In the genomic region with DNA sequence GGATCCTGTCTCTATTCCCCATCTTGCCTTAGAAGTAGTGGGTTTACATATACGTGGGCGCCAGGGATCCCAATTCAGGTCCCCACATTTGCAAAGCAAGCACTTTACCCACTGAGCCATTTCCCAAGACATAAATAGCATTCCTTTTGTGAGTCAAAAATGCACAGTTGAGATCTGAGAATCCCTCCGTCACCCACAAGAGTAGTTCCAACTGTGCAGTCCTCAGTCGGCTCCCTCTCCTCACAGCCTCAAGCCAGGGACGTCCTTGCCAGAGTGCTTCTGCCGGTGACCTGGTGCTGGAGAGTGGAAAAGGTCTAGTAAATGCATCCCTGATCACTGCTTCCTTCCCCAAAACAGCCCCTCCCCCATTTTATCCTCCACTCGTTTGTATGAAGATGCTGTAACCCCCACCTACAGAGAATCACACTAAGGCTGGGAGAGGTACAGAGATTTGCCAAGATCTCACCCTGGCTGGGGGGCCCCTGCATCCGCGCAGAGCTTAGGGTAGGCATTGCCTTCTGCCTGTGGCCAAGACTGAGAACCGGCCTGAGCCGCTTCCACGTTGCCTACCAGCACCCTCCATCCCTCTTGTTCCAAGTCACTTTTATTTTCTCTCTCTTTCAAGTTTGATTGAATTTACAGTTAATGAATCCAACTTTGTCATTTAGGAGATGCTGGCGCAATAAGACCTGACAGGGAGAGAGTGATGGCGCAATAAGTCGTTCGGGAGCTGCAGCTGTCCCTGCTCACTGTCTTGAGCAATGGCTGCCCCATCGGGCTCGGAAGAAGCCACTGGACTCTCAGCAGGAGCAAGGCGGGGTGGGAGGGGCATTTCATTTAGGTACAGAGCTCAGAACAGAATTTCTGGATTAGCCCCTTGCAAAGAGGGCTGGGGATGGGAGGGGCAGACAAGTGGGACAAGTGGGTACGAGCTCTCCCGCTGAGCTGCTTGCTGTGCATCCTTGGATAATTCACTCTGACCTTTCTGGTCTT, we compare ENCODE assay signal across 9 mouse cellular contexts.
A peak's percentile ranks its signal among the peaks of the same experiment; 100 is the strongest.
DNase-seq lines count a peak whose midpoint lies in the region; ATAC-seq lines count a peak whose summit lies in the region.
"Had no signal": no experiment of that assay in that cellular context is flagged by ENCODE, and none has a peak within 500 bp of the region (broad histone marks: within the 10 kb centered on the region; RNA-seq: fewer than 3 reads in every experiment).

No protein-coding gene starts in this region.

- no peak for DNase-seq in limb, embryonic 11.5 days (ENCODE audit: low spot score)
- DNase-seq in limb, embryonic 10.5 days (ENCODE audit: low spot score) = no peak
- DNase-seq in kidney, postnatal 10 days = peak; percentile 45
- no peak for DNase-seq in forebrain, embryonic 11.5 days (ENCODE audit: low spot score)
- DNase-seq in liver = no peak
- no peak for DNase-seq in right cerebral cortex, postnatal 10 days (ENCODE audit: low spot score in 2 of 2)
- DNase-seq: thymus, postnatal 36 days had no signal

- H3K27me3 ChIP-seq in limb, embryonic 11.5 days (ENCODE audit: control insufficient read depth, insufficient read depth, low read length) = no peaks in the 10 kb centered on the region
- H3K27me3 ChIP-seq in limb, embryonic 10.5 days (ENCODE audit: low read depth, poor library complexity, severe bottlenecking) = peaks cover 19% of the 10 kb centered on the region
- no peaks in the 10 kb centered on the region for H3K27me3 ChIP-seq in neural tube, embryonic 13.5 days
- no peaks in the 10 kb centered on the region for H3K27me3 ChIP-seq in forebrain, embryonic 11.5 days (ENCODE audit: control insufficient read depth, insufficient read depth, low read length)

- no peak overlapping the region for H3K4me3 ChIP-seq in limb, embryonic 11.5 days (ENCODE audit: low read depth, low read length)
- no peak overlapping the region for H3K4me3 ChIP-seq in limb, embryonic 10.5 days
- no peak overlapping the region for H3K4me3 ChIP-seq in neural tube, embryonic 13.5 days
- H3K4me3 ChIP-seq in forebrain, embryonic 11.5 days (ENCODE audit: low read depth, low read length) = no peak overlapping the region

- no peaks in the 10 kb centered on the region for H3K36me3 ChIP-seq in limb, embryonic 11.5 days (ENCODE audit: control insufficient read depth, insufficient read depth, low read length)
- no peaks in the 10 kb centered on the region for H3K36me3 ChIP-seq in limb, embryonic 10.5 days
- H3K36me3 ChIP-seq in neural tube, embryonic 13.5 days = no peaks in the 10 kb centered on the region
- H3K36me3 ChIP-seq in forebrain, embryonic 11.5 days (ENCODE audit: control insufficient read depth, insufficient read depth, low read length) = no peaks in the 10 kb centered on the region

- no peaks in the 10 kb centered on the region for H3K9me3 ChIP-seq in limb, embryonic 11.5 days (ENCODE audit: control insufficient read depth, low read length)
- H3K9me3 ChIP-seq in limb, embryonic 10.5 days (replicated peaks) = no peaks in the 10 kb centered on the region
- H3K9me3 ChIP-seq in neural tube, embryonic 13.5 days = no peaks in the 10 kb centered on the region
- no peaks in the 10 kb centered on the region for H3K9me3 ChIP-seq in forebrain, embryonic 11.5 days (ENCODE audit: control insufficient read depth, low read length)

- H3K4me1 ChIP-seq in limb, embryonic 11.5 days (ENCODE audit: control insufficient read depth, insufficient read depth, low read length) = no peaks in the 10 kb centered on the region
- H3K4me1 ChIP-seq in limb, embryonic 10.5 days = peaks cover 8% of the 10 kb centered on the region; the same call in 1 of the 2 replicates
- peaks cover 9% of the 10 kb centered on the region for H3K4me1 ChIP-seq in neural tube, embryonic 13.5 days (replicated peaks)
- H3K4me1 ChIP-seq in forebrain, embryonic 11.5 days (replicated peaks; ENCODE audit: control insufficient read depth, insufficient read depth, low read length) = no peaks in the 10 kb centered on the region

- peak overlapping the region; percentile 27; the same call in 1 of the 2 replicates for H3K9ac ChIP-seq in limb, embryonic 11.5 days (ENCODE audit: low read length)
- H3K9ac ChIP-seq in neural tube, embryonic 13.5 days = no peak overlapping the region
- no peak overlapping the region for H3K9ac ChIP-seq in forebrain, embryonic 11.5 days (ENCODE audit: low read length)

- no peak overlapping the region for H3K27ac ChIP-seq in limb, embryonic 11.5 days (replicated peaks; ENCODE audit: low read depth, low read length)
- H3K27ac ChIP-seq in limb, embryonic 10.5 days = no peak overlapping the region
- no peak overlapping the region for H3K27ac ChIP-seq in neural tube, embryonic 13.5 days (replicated peaks)
- no peak overlapping the region for H3K27ac ChIP-seq in forebrain, embryonic 11.5 days (ENCODE audit: low read depth, low read length)

- ATAC-seq in limb, embryonic 11.5 days (ENCODE audit: insufficient number of reproducible peaks, low FRiP score, low TSS enrichment, low read depth) = no peak
- peak; percentile 75 for ATAC-seq in common myeloid progenitor, adult 5-6 weeks (replicated peaks; ENCODE audit: low read depth, poor library complexity, severe bottlenecking)
- ATAC-seq in neural tube, embryonic 13.5 days (ENCODE audit: low read depth) = peak; percentile 76
- ATAC-seq in forebrain, embryonic 11.5 days (replicated peaks; ENCODE audit: low FRiP score) = no peak

- no peak overlapping the region for H3K4me2 ChIP-seq in limb, embryonic 11.5 days (ENCODE audit: low read depth, severe bottlenecking)
- H3K4me2 ChIP-seq in neural tube, embryonic 13.5 days = peak overlapping the region; percentile 13
- H3K4me2 ChIP-seq in forebrain, embryonic 11.5 days (ENCODE audit: low read depth, low read length, severe bottlenecking) = no peak overlapping the region

- WGBS in limb, embryonic 11.5 days = 35% methylated on average over 21 of the region's 21 CpGs
- 37% methylated on average over 21 of the region's 21 CpGs for WGBS in limb, embryonic 10.5 days
- 31% methylated on average over 21 of the region's 21 CpGs for WGBS in neural tube, embryonic 13.5 days
- WGBS in forebrain, embryonic 11.5 days = 46% methylated on average over 21 of the region's 21 CpGs

Comparison
In these comparisons a context has a peak if more than half of its experiments do, and no peak if none do; other contexts are left out.
1. ATAC-seq: peak in common myeloid progenitor, adult 5-6 weeks (single experiment) and neural tube, embryonic 13.5 days (single experiment); none in limb, embryonic 11.5 days (single experiment) and forebrain, embryonic 11.5 days (single experiment).